Mouse (Mus musculus) limb, embryonic 12.5 days (tissue): Measurements from ENCODE around the gene Art4. TPM values are rescaled to one million over a fixed set of nuclear protein-coding genes. Genes with fewer than 3 reads are reported as not detected.

Experiments
- microRNA-seq: library from miRNA; unstranded; fragments of <30 nt; microRNA quantifications from one replicate; pipeline ENCODE4, GENCODE M21; 2017
- polyA plus RNA-seq: library from polyadenylated mRNA; unstranded; fragments of >200 nt; fragmentation: Nextera tagmentation; extraction: Ambion mirVana; gene quantifications from 2 replicates; pipeline ENCODE4 v1.2.1, GENCODE M21; 2016

The Art4 gene
- polyA plus RNA-seq, 1 experiment from 2014 or later, result 1.8 TPM

Small RNAs within 50 kb of the gene (microRNA-seq; reads per million reads assigned to microRNA genes)
- gene Gm44364, result not detected

Other genes starting within 250 kb of the Art4 start
- 1.4 and 1.5 TPM in 2 replicates for gene Plbd1, start 195.8 kb downstream of the Art4 start, polyA plus RNA-seq
- gene Gucy2c, start 76.0 kb downstream of the Art4 start, polyA plus RNA-seq, result 0.22 TPM in 1 of 2 replicates, not detected in the other
- gene Hist4h4, start 53.3 kb downstream of the Art4 start, polyA plus RNA-seq, result 0.70 and 0.89 TPM in 2 replicates
- 99.7 and 111 TPM in 2 replicates for gene H2afj, start 49.5 kb downstream of the Art4 start, polyA plus RNA-seq
- gene BC049715, start 30.1 kb downstream of the Art4 start, polyA plus RNA-seq, result 3.6 and 4.0 TPM in 2 replicates
- 133 and 139 TPM in 2 replicates for gene Wbp11, start 29.5 kb downstream of the Art4 start, polyA plus RNA-seq
- not detected in 2 replicates for gene Smco3, start 22.3 kb downstream of the Art4 start, polyA plus RNA-seq
- 28.7 and 40.3 TPM in 2 replicates for gene Mgp, start 18.1 kb upstream of the Art4 start, polyA plus RNA-seq
- 0.15 and 0.33 TPM in 2 replicates for gene Erp27, start 64.4 kb upstream of the Art4 start, polyA plus RNA-seq
- gene Pde6h, start 66.1 kb upstream of the Art4 start, polyA plus RNA-seq, result 0.23 TPM in 1 of 2 replicates, not detected in the other
- 33.9 and 42.1 TPM in 2 replicates for gene Arhgdib, start 84.2 kb upstream of the Art4 start, polyA plus RNA-seq